Mouse (Mus musculus) thymus, adult 2 months (tissue): ENCODE data around the gene Grpel1.

Experiments used
- CTCF ChIP-seq: fragments of 200-500 bp; IDR thresholded peaks from 2 replicates; pipeline ENCODE4 v1.5.1; 2012; ENCODE audit warnings: mild to moderate bottlenecking, control low read depth, low read length, moderate library complexity, borderline replicate concordance; ENCODE audit not compliant: control insufficient read depth, poor library complexity, insufficient read depth; ENCODE audit errors: extremely low read depth
- POLR2A ChIP-seq: fragments of 200-500 bp; IDR thresholded peaks from 2 replicates; pipeline ENCODE4 v1.6.1; 2012; ENCODE audit warnings: mild to moderate bottlenecking, low read length, control low read depth, moderate library complexity; ENCODE audit not compliant: control insufficient read depth, poor library complexity, insufficient read depth; ENCODE audit errors: extremely low read depth

- TF ChIP-seq POLR2A (no peak), CTCF (no peak)
Measured at GRCm38 (mm10) chr5:36505235-36505634, 40.4 kb downstream of the Grpel1 start.
